Mouse (Mus musculus) cerebellum, adult 2 months (tissue): ENCODE data around the gene Ppp2ca.

ENCODE experiments used
- CTCF ChIP-seq: fragments of 200-500 bp; IDR thresholded peaks from 2 replicates; pipeline ENCODE4 v1.5.1; 2011; ENCODE audit warnings: low read depth, mild to moderate bottlenecking, control low read depth, low read length, moderate library complexity, borderline replicate concordance; ENCODE audit not compliant: insufficient read depth
- POLR2A ChIP-seq: fragments of 200-500 bp; IDR thresholded peaks from 2 replicates; pipeline ENCODE4 v1.6.1; 2011; ENCODE audit warnings: low read length, control low read depth, borderline replicate concordance; ENCODE audit not compliant: insufficient read depth

DNA sequence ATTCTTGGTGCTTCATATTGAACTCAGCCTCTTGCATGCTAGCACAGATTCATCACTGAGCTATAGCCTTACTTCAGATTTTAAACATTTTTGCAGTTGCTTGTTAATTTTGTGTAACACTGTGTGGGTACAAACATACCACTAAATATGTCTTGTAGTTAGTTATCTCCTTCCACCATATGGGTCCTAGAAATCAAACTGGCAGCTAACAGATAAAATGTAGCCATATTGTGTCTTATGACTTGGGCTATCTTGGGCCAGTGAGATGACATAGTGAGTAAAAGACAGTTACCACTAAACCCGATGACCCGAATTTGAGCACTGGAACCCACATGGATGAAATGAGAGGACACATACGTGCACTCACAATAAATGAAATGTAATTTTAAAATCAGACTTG is 17.0 kb downstream of the Ppp2ca start:
- TF ChIP-seq POLR2A (no peak), CTCF (no peak)
